In genomic region chr9:65586406-65587269, GRCm38 (mm10) we compare ENCODE assay signal across 8 mouse cellular contexts. TPM values are rescaled to one million over a fixed set of nuclear protein-coding genes. Genes with fewer than 3 reads are reported as not detected.
DNase-seq lines count a peak whose midpoint lies in the region; ATAC-seq and TF ChIP-seq lines count a peak whose summit lies in the region.

Gene Pif1, plus strand, starts transcription at chr9:65587160.

- peaks cover 6% of the 10 kb centered on the region for H3K4me1 ChIP-seq in embryonic facial prominence, embryonic 11.5 days (ENCODE audit: control insufficient read depth, insufficient read depth, low read length)
- no peaks in the 10 kb centered on the region for H3K4me1 ChIP-seq in intestine, postnatal 0 days (replicated peaks; ENCODE audit: control insufficient read depth, insufficient read depth, low read length)
- peaks cover 29% of the 10 kb centered on the region for H3K4me1 ChIP-seq in limb, embryonic 15.5 days
- no peaks in the 10 kb centered on the region; the same call in 1 of the 2 replicates for H3K4me1 ChIP-seq in midbrain, postnatal 0 days (ENCODE audit: insufficient read depth, low read length)

- H3K36me3 ChIP-seq in embryonic facial prominence, embryonic 11.5 days (replicated peaks; ENCODE audit: control insufficient read depth, insufficient read depth, low read depth, low read length) = no peaks in the 10 kb centered on the region; the same call in 1 of the 2 replicates
- H3K36me3 ChIP-seq in intestine, postnatal 0 days (ENCODE audit: control insufficient read depth, insufficient read depth) = peaks cover 4% of the 10 kb centered on the region; the same call in 1 of the 2 replicates
- peaks cover 13% of the 10 kb centered on the region; the same call in 1 of the 2 replicates for H3K36me3 ChIP-seq in limb, embryonic 15.5 days
- H3K36me3 ChIP-seq in midbrain, postnatal 0 days (ENCODE audit: insufficient read depth, low read length) = no peaks in the 10 kb centered on the region

- H3K27ac ChIP-seq in embryonic facial prominence, embryonic 11.5 days (replicated peaks; ENCODE audit: low read depth, low read length) = peak within 1 kb of the TSS; percentile 43; the same call in 1 of the 2 replicates
- H3K27ac ChIP-seq in intestine, postnatal 0 days (ENCODE audit: low read depth, low read length) = no peak within 1 kb of the TSS
- H3K27ac ChIP-seq in limb, embryonic 15.5 days = peak within 1 kb of the TSS; percentile 54
- H3K27ac ChIP-seq in midbrain, postnatal 0 days (ENCODE audit: low read depth, low read length) = no peak within 1 kb of the TSS

- peak within 1 kb of the TSS; percentile 72 for H3K4me3 ChIP-seq in embryonic facial prominence, embryonic 11.5 days (ENCODE audit: low read depth, low read length)
- peak within 1 kb of the TSS; percentile 54 for H3K4me3 ChIP-seq in intestine, postnatal 0 days (ENCODE audit: low read depth, low read length)
- peak within 1 kb of the TSS; percentile 58 for H3K4me3 ChIP-seq in limb, embryonic 15.5 days
- H3K4me3 ChIP-seq in midbrain, postnatal 0 days (ENCODE audit: low read depth, low read length) = peak within 1 kb of the TSS; percentile 48

- peak; percentile 60 for ATAC-seq in embryonic facial prominence, embryonic 11.5 days (replicated peaks; ENCODE audit: insufficient number of reproducible peaks, low FRiP score, low TSS enrichment, low read depth)
- peak; percentile 77 for ATAC-seq in granulocyte monocyte progenitor cell, adult 5-6 weeks (replicated peaks; ENCODE audit: poor library complexity, severe bottlenecking)
- ATAC-seq in intestine, postnatal 0 days = peak; percentile 75
- ATAC-seq in limb, embryonic 15.5 days (ENCODE audit: insufficient number of reproducible peaks, low FRiP score, low TSS enrichment, low read depth) = peak; percentile 68
- ATAC-seq in midbrain, postnatal 0 days (ENCODE audit: low FRiP score) = peak; percentile 74

- H3K9ac ChIP-seq in embryonic facial prominence, embryonic 11.5 days (replicated peaks; ENCODE audit: low read length) = peak within 1 kb of the TSS; percentile 80
- peak within 1 kb of the TSS; percentile 49 for H3K9ac ChIP-seq in intestine, postnatal 0 days (ENCODE audit: low read depth, low read length)
- H3K9ac ChIP-seq in limb, embryonic 15.5 days = peak within 1 kb of the TSS; percentile 52
- H3K9ac ChIP-seq in midbrain, postnatal 0 days (replicated peaks; ENCODE audit: low read length, poor library complexity, severe bottlenecking) = peak within 1 kb of the TSS; percentile 44

- peak within 1 kb of the TSS; percentile 95 for H3K4me2 ChIP-seq in embryonic facial prominence, embryonic 11.5 days (ENCODE audit: low read depth, low read length)
- peak within 1 kb of the TSS; percentile 99 for H3K4me2 ChIP-seq in intestine, postnatal 0 days (replicated peaks; ENCODE audit: low read depth)
- peak within 1 kb of the TSS; percentile 99 for H3K4me2 ChIP-seq in limb, embryonic 15.5 days
- peak within 1 kb of the TSS; percentile 100 for H3K4me2 ChIP-seq in midbrain, postnatal 0 days (ENCODE audit: low read depth, low read length, poor library complexity, severe bottlenecking)

- no peak for TF ChIP-seq CTCF in intestine, postnatal 0 days (IDR thresholded peaks at IDR 0.05; ENCODE audit: low read depth)
- no peak for TF ChIP-seq CTCF in midbrain, postnatal 0 days (IDR thresholded peaks at IDR 0.05)

- no peaks in the 10 kb centered on the region for H3K27me3 ChIP-seq in embryonic facial prominence, embryonic 11.5 days (ENCODE audit: control insufficient read depth, insufficient read depth, low read length)
- no peaks in the 10 kb centered on the region for H3K27me3 ChIP-seq in intestine, postnatal 0 days (replicated peaks; ENCODE audit: control insufficient read depth, insufficient read depth, low read length)
- no peaks in the 10 kb centered on the region for H3K27me3 ChIP-seq in limb, embryonic 15.5 days
- peaks cover 10% of the 10 kb centered on the region for H3K27me3 ChIP-seq in midbrain, postnatal 0 days (ENCODE audit: insufficient read depth, low read length)

- DNase-seq in layer of hippocampus, adult 11-12 months (ENCODE audit: low spot score) = peak; percentile 70
- DNase-seq in layer of hippocampus, adult 9-10 months (ENCODE audit: low spot score) = no peak
- DNase-seq in embryonic facial prominence, embryonic 11.5 days (ENCODE audit: low spot score) = peak; percentile 95
- DNase-seq in midbrain, postnatal 0 days (ENCODE audit: low spot score) = peak; percentile 86
- DNase-seq in spleen, postnatal 36 days (ENCODE audit: low spot score in 2 of 2) = peak; percentile 82 to 88

- H3K9me3 ChIP-seq in embryonic facial prominence, embryonic 11.5 days (replicated peaks; ENCODE audit: control insufficient read depth, low read length) = no peaks in the 10 kb centered on the region
- H3K9me3 ChIP-seq in intestine, postnatal 0 days (ENCODE audit: control insufficient read depth) = no peaks in the 10 kb centered on the region
- H3K9me3 ChIP-seq in limb, embryonic 15.5 days = no peaks in the 10 kb centered on the region
- H3K9me3 ChIP-seq in midbrain, postnatal 0 days (ENCODE audit: low read length) = no peaks in the 10 kb centered on the region

- 7% methylated on average over 28 of the region's 28 CpGs for WGBS in embryonic facial prominence, embryonic 11.5 days
- WGBS in intestine, postnatal 0 days = 9% methylated on average over 28 of the region's 28 CpGs
- WGBS in limb, embryonic 15.5 days = 6% methylated on average over 28 of the region's 28 CpGs
- 10% methylated on average over 28 of the region's 28 CpGs for WGBS in midbrain, postnatal 0 days

RNA-seq across cellular contexts. Expression of gene Pif1, which starts in this region (rescaled TPM):
- polyA plus RNA-seq in embryonic facial prominence, embryonic 11.5 days (2014; fragmentation: Nextera tagmentation; extraction: Ambion mirVana) = 9.7 and 10.4 TPM in 2 replicates
- 5.3 and 5.4 TPM in 2 replicates for total RNA-seq in granulocyte monocyte progenitor cell, adult 5-6 weeks (2014; fragmentation: Nextera tagmentation)
- 8.7 and 13.2 TPM in 2 replicates for total RNA-seq in granulocyte monocyte progenitor cell, adult 5-6 weeks (2017)
- 1.2 and 1.8 TPM in 2 replicates for polyA plus RNA-seq in intestine, postnatal 0 days (2015; fragmentation: Nextera tagmentation; extraction: Ambion mirVana)
- 8.9 and 9.6 TPM in 2 replicates for polyA plus RNA-seq in limb, embryonic 15.5 days (2015; fragmentation: Nextera tagmentation; extraction: Ambion mirVana)
- 0.99 and 2.2 TPM in 2 replicates for total RNA-seq in midbrain, postnatal 0 days (2014; rRNA removed)
- 0.33 and 0.77 TPM in 2 replicates for polyA plus RNA-seq in midbrain, postnatal 0 days (2015; fragmentation: Nextera tagmentation; extraction: Ambion mirVana)

Comparison
In these comparisons a context has a peak if more than half of its experiments do, and no peak if none do; other contexts are left out.
1. H3K27ac ChIP-seq: peak in embryonic facial prominence, embryonic 11.5 days (single experiment) and limb, embryonic 15.5 days (single experiment); none in intestine, postnatal 0 days (single experiment) and midbrain, postnatal 0 days (single experiment).
2. Peak in every context shown above with its lines, with median percentiles within 50 percentile points of each other: ATAC-seq, H3K4me2 ChIP-seq, H3K4me3 ChIP-seq and H3K9ac ChIP-seq.